Mouse (Mus musculus) megakaryocyte, embryonic 14.5 days (primary cell): Measurements from ENCODE around the gene Cped1.

Experiments
- FLI1 ChIP-seq: IDR thresholded peaks from 2 replicates; pipeline ENCODE4 v1.6.1; 2012; ENCODE audit warnings: low read length, inconsistent platforms, mixed read lengths
- GATA1 ChIP-seq: IDR thresholded peaks from 3 replicates; pipeline ENCODE4 v1.6.1; 2012; ENCODE audit warnings: mixed read lengths, low read length, inconsistent platforms, borderline replicate concordance

DNA sequence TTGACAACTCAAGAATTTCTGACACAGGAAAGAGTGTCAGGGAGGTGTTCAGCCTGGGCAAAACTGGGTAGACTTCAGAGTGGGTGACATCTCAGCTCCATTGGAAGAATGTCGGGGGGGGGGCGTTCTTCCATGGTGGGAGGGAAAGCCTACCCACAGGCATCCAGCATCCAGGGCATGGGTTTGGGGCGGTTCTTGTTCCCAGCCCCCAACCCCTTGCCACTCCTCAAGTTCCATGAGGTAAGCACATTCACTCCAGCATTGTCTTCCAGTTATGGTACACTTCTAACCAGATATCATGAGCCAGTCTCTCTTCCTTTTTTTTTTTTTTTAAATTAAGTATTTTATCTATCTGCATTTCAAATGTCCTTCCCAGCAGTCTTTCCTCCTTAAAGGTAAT is 118.0 kb downstream of the Cped1 start:
- TF ChIP-seq GATA1 = no peak
- no peak for TF ChIP-seq FLI1
